Mouse (Mus musculus) midbrain, embryonic 15.5 days (tissue): ENCODE results near the gene Phactr1. TPM values are rescaled to one million over a fixed set of nuclear protein-coding genes. Genes with fewer than 3 reads are reported as not detected.

Experiments
- ATAC-seq: fragments of 200-750 bp; cut with Nextera tagmentation; replicated peaks from 2 replicates; pipeline ENCODE4 v1.8.0; 2017; ENCODE audit warnings: moderate TSS enrichment
- H3K27ac ChIP-seq: fragments of 300-500 bp; sonication (generic); 2 replicates; pipeline ENCODE4 v1.5.1; 2015; ENCODE audit warnings: mild to moderate bottlenecking, inconsistent platforms
- H3K27me3 ChIP-seq: fragments of 300-500 bp; sonication (generic); replicated peaks from 2 replicates; pipeline ENCODE4 v1.6.1; 2015; ENCODE audit warnings: inconsistent platforms
- H3K36me3 ChIP-seq: fragments of 300-500 bp; sonication (generic); replicated peaks from 2 replicates; pipeline ENCODE4 v1.6.1; 2015; ENCODE audit warnings: inconsistent platforms
- H3K4me1 ChIP-seq: fragments of 300-500 bp; sonication (generic); 2 replicates; pipeline ENCODE4 v1.6.1; 2015; ENCODE audit warnings: inconsistent platforms
- H3K4me2 ChIP-seq: fragments of 300-500 bp; sonication (generic); 2 replicates; pipeline ENCODE4 v1.6.1; 2015; ENCODE audit warnings: inconsistent platforms, mild to moderate bottlenecking, moderate library complexity
- H3K4me3 ChIP-seq: fragments of 300-500 bp; sonication (generic); 2 replicates; pipeline ENCODE4 v1.5.1; 2015; ENCODE audit warnings: mild to moderate bottlenecking, inconsistent platforms
- H3K9ac ChIP-seq: fragments of 300-500 bp; sonication (generic); 2 replicates; pipeline ENCODE4 v1.6.1; 2015; ENCODE audit warnings: mild to moderate bottlenecking, inconsistent platforms
- H3K9me3 ChIP-seq: fragments of 300-500 bp; sonication (generic); 2 replicates; pipeline ENCODE4 v1.6.1; 2016; ENCODE audit warnings: inconsistent platforms
- WGBS: fragments of 180-500 bp; shearing (Covaris S2); methylation state at CpG from one replicate; pipeline ENCODE4 v1.1.7; 2015; ENCODE audit warnings: mixed read lengths; 5-methylcytosine and 5-hydroxymethylcytosine counted together
- polyA plus RNA-seq: library from polyadenylated mRNA; unstranded; fragments of >200 nt; fragmentation: Nextera tagmentation; extraction: Ambion mirVana; gene quantifications from 2 replicates; pipeline ENCODE4 v1.2.1, GENCODE M21; 2015

Gene Phactr1
- polyA plus RNA-seq, 1 experiment from 2014 or later: 62.1 TPM

DNA sequence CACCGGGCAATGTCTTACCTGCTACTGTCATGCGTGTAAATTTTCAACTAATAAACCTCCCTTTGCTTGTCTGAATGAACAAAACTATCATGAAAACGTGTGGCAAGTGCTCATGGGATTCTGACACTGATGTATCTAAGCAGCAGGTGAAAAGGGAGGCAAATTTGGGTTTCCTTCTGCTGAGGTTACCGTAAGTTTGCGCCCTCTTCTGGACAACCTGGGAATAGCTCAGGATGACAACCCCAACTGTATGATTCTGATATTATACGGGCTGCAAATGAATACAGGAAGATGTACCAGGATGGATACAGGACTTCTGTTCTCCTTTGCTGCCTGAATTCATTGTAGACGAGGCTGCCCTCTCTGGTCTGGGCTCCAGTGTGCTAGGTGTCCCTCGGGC lies 146.2 kb downstream of the Phactr1 start:
- H3K27ac ChIP-seq: no peak overlapping the region
- ATAC-seq: no peak
- 57% methylated on average over 8 of the region's 8 CpGs for WGBS

DNA sequence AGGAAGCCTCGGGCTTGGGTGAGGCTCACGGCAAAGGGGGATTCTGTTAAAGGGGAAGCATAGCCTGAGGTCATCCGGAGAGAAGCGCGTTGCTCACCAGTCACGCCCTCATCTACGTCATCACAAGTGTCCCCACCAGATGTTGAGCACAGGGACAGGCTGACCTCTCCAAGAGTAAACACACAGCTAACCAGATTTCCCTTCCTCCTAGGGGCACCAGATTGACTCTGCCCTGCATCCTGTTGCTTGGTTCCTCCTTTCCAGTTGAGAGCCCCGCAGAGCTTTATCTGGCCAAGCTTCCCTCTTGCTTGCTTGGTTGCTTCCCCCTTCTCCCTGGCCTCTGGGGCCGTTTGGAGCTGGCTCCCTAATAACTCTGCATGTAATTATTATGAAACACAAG lies 148.6 kb downstream of the Phactr1 start:
- 52% methylated on average over 9 of the region's 9 CpGs for WGBS
- Histone ChIP-seq H3K4me1 (peaks cover 7% of the 10 kb centered on the region), H3K9ac (no peak overlapping the region), H3K4me3 (no peak overlapping the region), H3K27me3 (no peaks in the 10 kb centered on the region), H3K36me3 (no peaks in the 10 kb centered on the region), H3K9me3 (no peaks in the 10 kb centered on the region), H3K4me2 (no peak overlapping the region), H3K27ac (no peak overlapping the region)
- no peak for ATAC-seq

More for the DNA sequence above, 146.2 kb downstream of the Phactr1 start:
- Histone ChIP-seq H3K9ac (no peak overlapping the region), H3K4me3 (no peak overlapping the region), H3K27me3 (no peaks in the 10 kb centered on the region), H3K4me1 (peaks cover 11% of the 10 kb centered on the region), H3K36me3 (no peaks in the 10 kb centered on the region), H3K4me2 (no peak overlapping the region), H3K9me3 (no peaks in the 10 kb centered on the region)

DNA sequence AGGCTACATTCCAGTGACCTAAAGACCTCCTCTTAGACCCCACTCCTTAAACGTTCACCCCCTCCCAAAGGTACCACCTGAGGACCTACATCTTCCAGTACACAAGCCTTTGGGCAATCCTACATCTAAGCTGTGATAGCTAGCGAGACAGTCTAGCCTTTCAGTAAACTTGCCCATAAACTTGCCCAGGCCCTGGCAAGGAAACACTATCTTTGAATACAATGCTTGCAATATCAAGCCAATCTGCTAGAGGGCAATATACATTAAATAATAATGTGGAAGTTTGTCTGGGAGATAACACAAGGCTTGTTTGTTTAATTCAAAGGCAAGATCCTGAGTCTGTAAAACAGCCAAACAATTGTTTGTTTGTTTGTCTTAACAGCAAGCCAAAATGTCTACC lies 155.0 kb downstream of the Phactr1 start:
- Histone ChIP-seq H3K36me3 (no peaks in the 10 kb centered on the region), H3K4me1 (no peaks in the 10 kb centered on the region), H3K4me2 (no peak overlapping the region), H3K27me3 (no peaks in the 10 kb centered on the region), H3K27ac (no peak overlapping the region), H3K9ac (no peak overlapping the region), H3K4me3 (no peak overlapping the region), H3K9me3 (no peaks in the 10 kb centered on the region)
- 0 out of 2 replicates have a peak, but pooled peaks have one; percentile 39 for ATAC-seq
- WGBS: 64% methylated on average over 2 of the region's 2 CpGs

DNA sequence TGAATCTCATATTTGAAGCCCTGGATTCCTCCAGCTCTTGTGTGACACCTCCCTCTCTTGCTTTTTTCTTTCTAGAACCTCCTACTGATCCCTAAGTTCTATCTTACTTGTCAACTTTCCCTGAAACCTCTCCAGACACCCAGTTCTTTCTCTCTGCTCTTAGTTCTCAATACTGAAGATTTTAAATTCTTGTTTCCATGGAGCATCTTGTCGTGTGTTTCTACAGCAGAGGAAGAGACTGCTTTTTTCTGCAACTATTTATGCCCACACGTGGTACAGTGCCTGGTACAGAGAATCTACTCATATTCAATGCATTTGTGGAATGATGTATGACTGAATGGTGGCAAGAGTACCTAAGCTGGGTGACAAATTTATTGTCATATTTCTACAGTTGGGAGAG lies 158.9 kb downstream of the Phactr1 start:
- 77% methylated on average over 2 of the region's 2 CpGs for WGBS
- no peak overlapping the region for H3K4me2 ChIP-seq
- ATAC-seq: no peak

DNA sequence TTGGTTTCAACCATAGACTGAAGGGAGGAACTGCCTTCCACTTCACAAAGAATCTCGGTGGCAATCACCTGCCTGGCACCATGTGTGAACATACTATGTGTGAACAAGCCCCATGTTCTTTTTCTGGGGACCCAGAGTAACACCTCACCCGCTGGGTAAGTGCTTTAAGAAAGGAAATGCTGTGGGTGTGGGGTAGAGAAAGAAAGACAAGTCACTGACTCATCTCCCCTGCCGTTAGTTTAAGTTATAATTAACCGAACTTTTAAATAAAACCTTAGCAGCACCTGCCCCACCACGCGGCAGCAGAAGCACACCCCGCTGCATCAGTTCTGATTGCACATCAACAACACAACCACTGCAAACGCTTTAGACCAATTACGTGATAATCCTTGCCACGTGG lies 171.7 kb downstream of the Phactr1 start:
- no peak overlapping the region for H3K27ac ChIP-seq
- H3K9me3 ChIP-seq: no peaks in the 10 kb centered on the region
- no peak overlapping the region for H3K4me2 ChIP-seq
- no peak overlapping the region for H3K9ac ChIP-seq
- 74% methylated on average over 10 of the region's 10 CpGs for WGBS
- H3K4me3 ChIP-seq: no peak overlapping the region
- ATAC-seq: no peak
- H3K27me3 ChIP-seq: no peaks in the 10 kb centered on the region
- H3K36me3 ChIP-seq: no peaks in the 10 kb centered on the region
- H3K4me1 ChIP-seq: peaks cover 5% of the 10 kb centered on the region; the same call in 1 of the 2 replicates

More for the DNA sequence above, 158.9 kb downstream of the Phactr1 start:
- H3K36me3 ChIP-seq: no peaks in the 10 kb centered on the region
- H3K4me3 ChIP-seq: no peak overlapping the region
- H3K4me1 ChIP-seq: peaks cover 5% of the 10 kb centered on the region; the same call in 1 of the 2 replicates
- no peaks in the 10 kb centered on the region for H3K9me3 ChIP-seq
- no peak overlapping the region for H3K9ac ChIP-seq
- H3K27ac ChIP-seq: no peak overlapping the region
- no peaks in the 10 kb centered on the region for H3K27me3 ChIP-seq

DNA sequence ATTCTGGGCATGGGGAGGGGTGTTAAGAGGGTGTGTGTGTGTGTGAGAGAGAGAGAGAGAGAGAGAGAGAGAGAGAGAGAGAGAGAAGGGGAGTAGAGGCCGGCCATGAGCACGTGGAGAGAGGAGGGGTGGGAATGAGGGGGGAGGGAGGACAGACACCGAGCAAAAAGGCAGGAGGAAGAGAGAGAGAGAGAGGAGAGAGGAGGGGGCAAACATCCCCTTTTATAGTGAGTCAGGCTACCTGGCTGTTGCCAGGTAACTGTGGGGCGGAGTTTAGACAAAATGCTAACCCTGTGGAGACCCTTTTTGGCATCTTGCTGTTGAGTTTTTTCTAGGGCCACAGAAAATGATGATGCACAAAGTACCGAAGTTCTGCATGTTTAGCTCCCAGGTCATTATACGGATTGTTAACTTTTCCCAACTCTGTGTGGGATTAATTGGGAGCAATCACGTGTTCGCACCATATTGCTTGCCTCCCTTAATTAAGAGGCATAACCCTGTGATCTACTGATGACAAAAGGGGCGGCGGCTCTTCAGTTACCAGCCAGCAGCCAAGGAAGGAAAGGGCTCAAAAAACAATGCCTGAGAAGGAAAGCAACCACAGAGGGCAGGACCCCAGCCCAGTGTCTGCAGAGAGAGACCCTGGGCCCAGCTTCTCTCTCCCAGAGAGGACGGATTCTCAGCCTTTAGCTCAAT lies 173.6 kb downstream of the Phactr1 start:
- Histone ChIP-seq H3K27ac (no peak overlapping the region), H3K9ac (no peak overlapping the region), H3K4me3 (no peak overlapping the region), H3K27me3 (no peaks in the 10 kb centered on the region), H3K9me3 (no peaks in the 10 kb centered on the region), H3K4me2 (no peak overlapping the region), H3K36me3 (no peaks in the 10 kb centered on the region), H3K4me1 (peaks cover 6% of the 10 kb centered on the region; the same call in 1 of the 2 replicates)
- WGBS: 10% methylated on average over 11 of the region's 11 CpGs
- no peak for ATAC-seq

DNA sequence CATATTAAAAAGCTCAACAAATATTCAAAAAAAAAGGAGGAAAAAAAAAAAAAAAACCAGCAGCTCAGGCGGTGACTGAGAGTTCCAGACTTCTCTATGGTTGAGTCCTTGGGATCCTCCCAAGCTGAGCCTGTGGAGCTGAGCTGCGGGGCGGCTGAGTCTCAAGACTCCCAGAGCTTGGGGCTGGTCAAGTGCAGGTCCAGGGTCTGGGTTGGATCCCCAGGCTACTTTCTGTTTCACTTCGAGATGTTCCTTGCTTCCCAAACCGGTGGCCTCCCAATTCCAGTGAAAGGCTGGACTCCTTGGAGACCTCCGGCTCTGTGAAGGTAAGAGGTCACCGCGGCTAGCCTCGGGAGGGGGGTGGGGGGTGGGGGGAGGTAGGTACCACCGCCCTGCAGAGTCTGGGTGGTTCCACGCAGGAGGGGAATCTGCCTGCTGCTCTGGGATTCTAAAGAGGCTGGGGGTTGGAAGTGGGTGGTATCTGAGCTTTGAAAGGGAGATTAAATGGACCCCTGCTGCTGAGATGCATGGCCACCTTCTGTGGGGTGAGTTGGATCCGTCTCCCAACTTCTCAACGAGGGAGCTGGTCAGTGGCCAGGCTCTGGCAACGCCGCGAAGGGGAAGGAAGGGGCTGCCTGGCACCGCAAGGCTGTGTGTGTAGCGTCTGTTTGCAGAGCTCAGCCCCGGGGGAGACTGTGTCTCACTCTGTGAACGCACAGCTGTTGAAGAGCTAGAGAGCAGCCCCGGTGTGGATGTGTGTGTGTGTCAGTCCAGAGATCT lies 185.9 kb downstream of the Phactr1 start:
- Histone ChIP-seq H3K4me2 (peak overlapping the region; percentile 49), H3K27ac (no peak overlapping the region), H3K4me1 (peaks cover 15% of the 10 kb centered on the region), H3K4me3 (peak overlapping the region; percentile 25), H3K9me3 (no peaks in the 10 kb centered on the region), H3K27me3 (no peaks in the 10 kb centered on the region), H3K36me3 (no peaks in the 10 kb centered on the region), H3K9ac (no peak overlapping the region; the same call in 1 of the 2 replicates)
- ATAC-seq: peak; percentile 78
- 3% methylated on average over 21 of the region's 21 CpGs for WGBS

DNA sequence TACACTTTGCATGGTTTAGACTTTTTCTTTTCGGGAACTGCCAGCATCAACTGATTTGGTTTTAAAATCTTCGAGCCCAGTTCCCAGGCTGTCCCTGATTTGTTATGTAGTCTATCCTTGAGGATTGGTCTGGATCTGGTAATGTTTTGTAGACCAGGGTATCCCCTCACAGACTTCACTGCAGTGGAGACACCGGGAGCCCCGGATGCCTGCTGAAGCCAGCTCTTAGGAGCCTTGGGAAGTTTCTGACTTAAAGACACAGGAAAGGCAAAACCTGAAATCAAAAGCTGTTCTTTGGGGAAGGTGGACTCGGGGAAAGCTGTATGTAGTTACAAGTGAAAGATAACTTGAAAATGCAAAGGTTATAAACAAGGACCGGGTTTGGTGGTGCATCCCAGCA lies 186.6 kb downstream of the Phactr1 start:
- Histone ChIP-seq H3K4me2 (peak overlapping the region; percentile 49; the same call in 1 of the 2 replicates), H3K4me1 (peaks cover 15% of the 10 kb centered on the region), H3K36me3 (no peaks in the 10 kb centered on the region), H3K9ac (no peak overlapping the region), H3K27me3 (no peaks in the 10 kb centered on the region), H3K9me3 (no peaks in the 10 kb centered on the region), H3K27ac (no peak overlapping the region), H3K4me3 (no peak overlapping the region)
- ATAC-seq: no peak
- 30% methylated on average over 6 of the region's 6 CpGs for WGBS

DNA sequence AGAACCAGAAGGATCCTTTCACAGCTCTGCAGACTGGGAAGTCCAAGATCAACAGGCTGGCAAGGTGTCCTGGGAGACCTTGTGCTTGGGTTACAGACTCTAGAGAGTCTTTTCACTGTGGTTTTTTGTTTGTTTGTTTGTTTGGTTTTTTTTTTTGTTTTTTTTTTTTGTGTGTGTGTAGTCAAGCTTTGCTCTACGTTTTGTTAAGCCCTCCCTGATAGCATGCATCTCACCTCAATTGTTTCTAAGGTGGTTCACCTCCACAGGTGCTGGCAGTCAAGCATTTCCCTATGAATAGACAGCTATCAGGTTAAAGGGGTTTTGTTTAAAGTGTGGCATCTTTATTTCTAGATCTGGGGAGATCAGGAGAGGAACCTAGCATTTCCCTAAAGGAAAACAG lies 191.7 kb downstream of the Phactr1 start:
- 48% methylated on average over 1 of the region's 1 CpGs for WGBS

DNA sequence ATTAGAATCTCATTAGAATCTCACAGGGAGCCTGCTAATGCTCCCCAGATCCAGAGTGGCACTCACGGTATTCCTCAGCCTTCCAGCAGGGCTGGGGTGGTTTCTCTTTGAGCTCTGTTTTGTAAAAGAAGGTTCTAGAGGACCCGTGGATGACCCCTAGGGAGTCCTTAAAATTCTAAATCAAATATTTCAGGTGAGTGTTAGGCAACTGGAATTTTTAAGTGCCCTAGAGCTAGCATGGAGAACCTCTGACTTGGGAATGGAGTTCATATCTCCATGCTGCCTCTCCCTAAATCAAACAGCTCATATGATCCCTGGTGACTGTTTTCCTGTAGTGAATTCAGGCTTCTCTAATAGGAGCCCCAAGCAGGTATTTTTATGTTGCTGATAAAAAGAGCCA lies 197.9 kb downstream of the Phactr1 start:
- H3K4me3 ChIP-seq: no peak overlapping the region
- no peak for ATAC-seq
- no peaks in the 10 kb centered on the region for H3K4me1 ChIP-seq
- no peaks in the 10 kb centered on the region for H3K9me3 ChIP-seq
- no peak overlapping the region for H3K4me2 ChIP-seq
- 37% methylated on average over 2 of the region's 2 CpGs for WGBS
- H3K9ac ChIP-seq: no peak overlapping the region
- H3K27me3 ChIP-seq: no peaks in the 10 kb centered on the region
- H3K36me3 ChIP-seq: no peaks in the 10 kb centered on the region
- H3K27ac ChIP-seq: no peak overlapping the region

More for the DNA sequence above, 191.7 kb downstream of the Phactr1 start:
- no peak overlapping the region for H3K4me3 ChIP-seq
- no peak overlapping the region for H3K9ac ChIP-seq
- no peaks in the 10 kb centered on the region for H3K36me3 ChIP-seq
- no peak for ATAC-seq
- no peak overlapping the region for H3K27ac ChIP-seq
- H3K27me3 ChIP-seq: no peaks in the 10 kb centered on the region
- peaks cover 4% of the 10 kb centered on the region for H3K4me1 ChIP-seq
- no peaks in the 10 kb centered on the region for H3K9me3 ChIP-seq
- H3K4me2 ChIP-seq: no peak overlapping the region

DNA sequence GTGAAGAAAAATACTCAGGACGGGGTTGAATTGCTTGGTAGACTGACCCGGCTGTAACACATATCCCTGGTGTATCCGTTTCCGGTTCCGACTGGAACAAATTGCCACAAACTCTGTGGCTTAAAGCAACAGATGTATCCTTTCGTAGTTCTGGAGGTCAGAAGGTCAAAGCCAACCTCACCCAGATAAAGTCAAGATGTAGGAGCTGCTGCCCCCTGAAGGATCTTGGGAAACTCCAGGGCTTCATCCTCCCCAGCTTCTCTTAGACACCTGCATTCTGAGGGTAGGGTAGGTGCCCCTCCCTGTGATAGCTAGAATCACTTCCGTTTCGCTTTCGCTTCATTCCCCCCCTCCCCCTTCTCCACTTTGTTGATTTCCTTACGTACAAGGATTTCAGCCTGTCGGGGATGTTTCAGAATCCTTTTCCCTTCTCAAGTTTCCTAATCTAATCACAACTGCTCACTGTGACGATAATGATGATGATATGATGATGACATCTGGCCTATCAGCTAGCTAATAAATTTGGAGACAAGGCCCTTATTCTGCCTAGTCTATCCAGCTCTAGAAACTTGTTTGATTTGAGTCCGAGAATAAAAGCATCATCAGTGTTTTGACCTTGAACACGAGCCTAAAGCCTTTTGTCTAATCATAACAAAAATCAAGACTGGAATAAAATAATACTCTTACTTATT lies 203.8 kb downstream of the Phactr1 start:
- no peak overlapping the region for H3K27ac ChIP-seq
- 76% methylated on average over 14 of the region's 14 CpGs for WGBS
- no peaks in the 10 kb centered on the region for H3K27me3 ChIP-seq
- H3K9me3 ChIP-seq: no peaks in the 10 kb centered on the region
- H3K4me1 ChIP-seq: no peaks in the 10 kb centered on the region
- no peak overlapping the region for H3K4me3 ChIP-seq
- ATAC-seq: no peak
- H3K4me2 ChIP-seq: no peak overlapping the region
- H3K9ac ChIP-seq: no peak overlapping the region
- no peaks in the 10 kb centered on the region for H3K36me3 ChIP-seq

DNA sequence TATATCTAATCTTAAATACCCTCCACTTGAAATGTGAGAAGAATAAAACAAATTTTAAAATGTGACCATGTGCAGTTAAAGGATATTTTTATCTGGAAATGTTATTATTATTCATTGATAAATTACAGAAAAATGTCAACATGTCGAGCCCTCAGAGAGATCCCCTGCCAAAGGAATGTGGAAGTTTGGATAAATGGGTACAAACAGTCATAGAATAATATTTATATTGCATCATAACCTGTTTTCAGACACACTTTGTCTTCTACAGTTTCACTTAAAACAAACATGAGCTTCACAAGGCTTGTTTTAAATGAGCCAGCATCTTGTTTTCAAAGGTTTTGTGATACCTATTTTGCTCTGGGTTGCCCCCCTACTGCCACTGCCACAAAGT lies 204.3 kb downstream of the Phactr1 start:
- no peak overlapping the region for H3K4me3 ChIP-seq
- H3K9me3 ChIP-seq: no peaks in the 10 kb centered on the region
- no peak overlapping the region for H3K4me2 ChIP-seq
- no peak for ATAC-seq
- no peaks in the 10 kb centered on the region for H3K27me3 ChIP-seq
- 88% methylated on average over 1 of the region's 1 CpGs for WGBS
- H3K36me3 ChIP-seq: no peaks in the 10 kb centered on the region
- H3K4me1 ChIP-seq: no peaks in the 10 kb centered on the region
- no peak overlapping the region for H3K9ac ChIP-seq
- H3K27ac ChIP-seq: no peak overlapping the region
